Mouse (Mus musculus) monocyte, adult 5-6 weeks (primary cell): ENCODE data around the gene Wdr4. TPM values are rescaled to one million over a fixed set of nuclear protein-coding genes. Genes with fewer than 3 reads are reported as not detected.
"Not testable (repeated sequence)": the region's sequence is repeated elsewhere in the genome, so short reads cannot be mapped to it uniquely, and the experiment has no call there.

Source experiments
- ATAC-seq: fragments of 153-309, 156-312 bp; replicated peaks from 2 replicates; pipeline ENCODE4 v1.8.0; 2017; ENCODE audit warnings: mild to moderate bottlenecking; ENCODE audit not compliant: low TSS enrichment, insufficient number of reproducible peaks, severe bottlenecking, poor library complexity, low FRiP score
- total RNA-seq: library from RNA; stranded (forward); fragments of 200-1000, 200-491, 200-594 nt; gene quantifications from 3 replicates; pipeline ENCODE4 v1.2.3, GENCODE M21; 2017

Wdr4 gene
- 4.3 to 6.1 TPM (median 5.3 TPM) in 3 replicates for total RNA-seq

DNA sequence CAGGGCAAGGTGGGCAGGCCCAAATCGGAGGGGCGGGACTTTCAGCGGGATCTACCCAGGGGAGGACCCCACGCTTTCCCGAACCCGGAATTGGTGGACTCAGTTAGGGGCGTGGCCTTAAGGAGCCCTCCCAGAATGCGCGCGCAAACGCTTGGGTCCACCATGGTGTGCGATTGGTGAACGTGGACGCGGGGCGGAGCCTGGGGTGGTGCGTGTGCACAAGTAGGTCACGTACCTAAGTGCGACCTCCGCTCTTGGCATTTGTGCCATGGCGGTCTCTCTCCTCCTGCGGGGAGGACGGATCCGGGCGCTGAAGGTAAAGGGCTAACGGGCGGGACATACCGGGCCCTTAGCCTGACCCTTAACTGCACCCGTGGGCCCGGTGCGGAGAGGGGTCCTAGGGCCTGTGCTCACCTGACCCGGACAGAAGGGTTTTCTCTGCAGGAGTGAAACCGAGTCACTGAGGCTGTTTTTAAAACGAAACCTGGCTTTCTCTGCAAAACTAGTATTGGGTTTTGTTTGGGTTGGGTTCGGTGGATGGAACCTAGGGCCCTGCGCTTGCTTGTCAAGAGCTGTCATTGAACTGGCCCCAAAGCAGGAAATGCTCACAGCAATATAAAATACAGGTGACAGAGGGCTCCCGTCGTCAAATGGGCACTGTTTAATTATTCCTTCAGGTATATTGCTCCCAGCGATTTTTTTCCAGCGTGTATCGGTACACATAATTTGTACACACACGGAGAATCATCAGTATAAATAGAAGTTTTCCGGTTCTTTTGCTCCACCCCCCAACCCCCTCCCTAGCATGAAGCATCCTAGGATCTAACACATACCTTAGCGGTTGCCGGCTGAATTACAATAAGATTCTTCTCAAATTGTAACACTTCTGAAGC lies at the start of gene Wdr4, which contains the start of gene Ndufv3:
TSS of gene Wdr4 (minus strand) at position 35 of the 893 bp plus-strand sequence.
TSS of gene Ndufv3 (plus strand) at position 170 of the 893 bp plus-strand sequence.
- peak; percentile 99 for ATAC-seq

DNA sequence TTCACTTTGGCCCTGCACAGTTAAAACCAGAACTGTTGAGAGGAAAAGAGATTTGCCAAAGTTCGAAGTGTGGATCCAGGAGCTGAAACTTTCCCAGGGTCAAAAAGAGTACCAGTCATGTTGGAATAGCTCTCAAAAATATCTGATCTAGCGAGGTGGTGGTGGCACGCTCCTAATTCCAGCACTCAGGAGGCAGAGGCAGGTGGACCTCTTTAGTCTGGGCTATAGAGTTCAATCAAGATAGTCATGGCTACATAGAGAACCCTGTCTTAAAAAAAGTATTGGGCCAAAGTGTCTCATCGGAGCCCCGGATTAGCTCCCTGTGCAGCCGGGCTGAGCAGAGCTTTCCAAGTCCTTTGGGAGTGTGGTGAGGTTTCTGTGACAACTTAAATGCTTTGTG lies 46.5 kb upstream of the Wdr4 start:
- ATAC-seq: no peak

- ATAC-seq: no peak
These were observed 45.6 kb upstream of the Wdr4 start for GRCm38 (mm10) chr17:31565141-31566056.

DNA sequence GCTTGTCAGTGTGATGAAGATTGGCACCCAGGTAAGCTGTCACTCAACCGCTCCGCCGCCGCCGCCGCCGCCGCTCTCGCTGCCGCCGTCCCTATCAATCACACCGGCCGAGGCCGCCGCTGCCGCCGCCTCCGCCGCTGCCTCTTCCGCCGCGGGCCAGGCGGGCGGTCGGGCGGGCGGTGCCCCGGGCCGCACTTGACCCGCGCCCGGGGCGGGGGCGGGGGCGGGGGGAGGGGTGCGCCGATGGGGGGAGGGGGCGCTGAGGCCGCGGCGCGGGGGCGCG lies 45.0 kb upstream of the Wdr4 start:
- ATAC-seq: no peak

DNA sequence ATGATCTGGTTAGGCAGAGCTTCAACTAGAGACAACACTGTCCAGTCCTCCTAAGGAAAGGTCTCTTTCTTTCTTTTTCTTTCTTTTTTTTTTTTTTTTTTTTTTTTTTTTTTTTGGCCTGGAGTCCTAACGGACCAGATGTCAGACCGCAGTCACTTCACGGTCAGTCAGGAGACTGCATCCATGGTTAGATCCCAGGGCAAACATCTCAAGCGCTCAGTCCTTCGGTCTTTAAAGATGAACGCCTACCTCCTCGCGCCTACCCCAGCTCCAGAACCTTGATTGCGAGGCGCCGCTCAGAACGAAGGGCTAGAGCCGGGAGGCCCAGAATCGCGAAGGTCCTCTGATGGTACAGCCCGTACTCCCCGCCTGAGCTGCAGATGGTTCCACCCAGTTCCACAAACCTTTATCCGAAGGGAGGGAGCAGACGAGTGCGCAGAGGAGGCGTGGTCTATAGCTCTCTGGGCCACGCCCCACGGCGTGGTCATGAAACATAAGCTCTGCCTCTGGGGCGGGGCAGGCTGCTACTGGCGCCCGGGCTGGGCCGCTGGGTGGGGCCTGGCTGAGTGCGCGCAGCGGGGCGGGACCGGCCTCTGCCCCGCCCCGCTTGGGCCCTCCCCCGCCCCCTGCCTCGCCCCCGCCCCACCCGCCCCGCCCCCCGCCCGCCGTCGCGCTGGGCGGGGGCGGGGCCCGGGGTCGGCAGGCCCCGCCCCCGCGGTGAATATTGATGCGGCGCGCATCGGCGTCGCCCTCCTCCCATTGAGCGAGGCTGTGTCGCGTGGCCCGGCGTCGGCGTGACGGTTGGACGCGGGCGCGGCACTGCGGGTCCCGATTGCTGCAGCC lies 44.5 kb upstream of the Wdr4 start, which contains the start of gene Pknox1:
TSS of gene Pknox1 (plus strand) at position 720 of the 843 bp plus-strand sequence.
- peak; percentile 94 for ATAC-seq

DNA sequence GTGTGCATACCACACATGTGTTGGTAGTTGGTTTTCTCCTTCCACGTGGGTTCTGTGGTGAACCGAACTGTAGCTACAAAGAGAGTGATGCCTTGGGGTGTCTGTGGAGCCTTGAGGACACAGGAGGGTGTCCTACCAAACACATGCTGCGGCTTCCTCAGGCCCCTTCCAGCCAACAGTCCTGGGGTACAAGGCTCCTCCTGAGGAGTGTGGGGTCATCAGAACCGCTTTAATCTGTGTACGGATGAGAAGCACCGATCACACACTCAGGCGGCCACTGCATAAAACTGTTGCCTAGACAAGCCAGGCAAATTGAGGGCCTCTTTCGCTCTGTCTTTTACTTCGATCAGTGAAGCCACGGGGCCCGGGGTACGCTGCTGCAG lies 43.8 kb upstream of the Wdr4 start:
- no peak for ATAC-seq

GRCm38 (mm10) chr17:31559021-31559789 lies 39.4 kb upstream of the Wdr4 start:
- no peak for ATAC-seq

GRCm38 (mm10) chr17:31557947-31558542 lies 38.3 kb upstream of the Wdr4 start:
- ATAC-seq: no peak

DNA sequence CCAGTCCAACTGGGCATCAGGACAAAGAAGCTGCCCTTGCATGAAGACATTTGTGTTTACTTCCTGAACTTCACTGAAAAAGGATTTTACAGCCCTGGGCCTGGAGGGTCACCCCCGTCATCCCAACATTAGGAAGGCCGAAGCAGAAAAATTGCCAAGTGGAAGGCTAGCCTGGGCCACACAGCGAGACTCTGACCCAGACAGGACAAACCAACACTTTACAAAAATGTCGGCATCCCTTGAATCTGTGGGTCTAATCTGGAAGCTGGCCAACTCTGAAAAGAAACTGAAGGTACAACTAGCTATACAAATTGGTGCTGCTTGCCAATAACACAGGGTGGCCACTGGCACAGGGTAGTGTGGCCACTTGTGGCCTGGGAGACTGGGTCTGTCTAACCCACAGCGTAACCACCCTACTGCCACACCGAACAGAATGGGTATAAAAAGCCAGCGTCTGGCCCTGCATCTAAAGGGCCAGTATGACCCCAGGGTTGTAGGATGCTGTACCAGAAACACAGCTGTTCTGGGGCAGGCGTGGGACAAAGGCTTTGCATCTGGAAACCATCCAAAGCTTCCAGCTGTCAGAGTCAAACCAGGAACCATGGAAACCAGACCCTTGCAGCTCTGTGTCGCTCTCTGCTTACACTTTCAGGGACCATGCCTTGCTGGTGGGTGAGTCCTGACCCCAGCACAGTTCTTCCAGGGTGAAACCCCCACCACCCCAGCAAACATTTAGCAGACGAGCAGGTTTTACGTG lies 37.5 kb upstream of the Wdr4 start:
- ATAC-seq: no peak

DNA sequence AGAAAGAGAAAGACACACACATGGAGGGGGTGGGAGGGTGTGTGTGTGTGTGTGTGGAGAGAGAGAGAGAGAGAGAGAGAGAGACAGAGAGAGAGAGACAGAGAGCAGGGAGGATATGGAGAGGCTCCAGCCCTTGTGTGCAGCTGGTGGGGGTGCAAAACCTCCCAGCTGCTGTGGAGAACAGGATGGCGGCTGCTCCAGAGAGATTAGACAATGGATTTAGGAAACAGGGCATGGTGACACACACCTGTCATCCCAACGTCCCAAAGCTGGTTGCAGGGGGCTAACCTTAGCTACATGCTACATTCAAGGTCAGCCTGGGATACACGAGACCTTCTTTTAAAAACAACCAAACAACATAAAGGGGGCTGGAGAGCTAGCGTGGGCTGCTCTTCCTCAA lies 36.5 kb upstream of the Wdr4 start:
- ATAC-seq: no peak

GRCm38 (mm10) chr17:31552601-31553000 lies 32.8 kb upstream of the Wdr4 start:
- ATAC-seq: not testable (repeated sequence)

GRCm38 (mm10) chr17:31549389-31549788 lies 29.6 kb upstream of the Wdr4 start:
- no peak for ATAC-seq

- no peak for ATAC-seq
These were observed 28.2 kb upstream of the Wdr4 start for GRCm38 (mm10) chr17:31547974-31548373.

DNA sequence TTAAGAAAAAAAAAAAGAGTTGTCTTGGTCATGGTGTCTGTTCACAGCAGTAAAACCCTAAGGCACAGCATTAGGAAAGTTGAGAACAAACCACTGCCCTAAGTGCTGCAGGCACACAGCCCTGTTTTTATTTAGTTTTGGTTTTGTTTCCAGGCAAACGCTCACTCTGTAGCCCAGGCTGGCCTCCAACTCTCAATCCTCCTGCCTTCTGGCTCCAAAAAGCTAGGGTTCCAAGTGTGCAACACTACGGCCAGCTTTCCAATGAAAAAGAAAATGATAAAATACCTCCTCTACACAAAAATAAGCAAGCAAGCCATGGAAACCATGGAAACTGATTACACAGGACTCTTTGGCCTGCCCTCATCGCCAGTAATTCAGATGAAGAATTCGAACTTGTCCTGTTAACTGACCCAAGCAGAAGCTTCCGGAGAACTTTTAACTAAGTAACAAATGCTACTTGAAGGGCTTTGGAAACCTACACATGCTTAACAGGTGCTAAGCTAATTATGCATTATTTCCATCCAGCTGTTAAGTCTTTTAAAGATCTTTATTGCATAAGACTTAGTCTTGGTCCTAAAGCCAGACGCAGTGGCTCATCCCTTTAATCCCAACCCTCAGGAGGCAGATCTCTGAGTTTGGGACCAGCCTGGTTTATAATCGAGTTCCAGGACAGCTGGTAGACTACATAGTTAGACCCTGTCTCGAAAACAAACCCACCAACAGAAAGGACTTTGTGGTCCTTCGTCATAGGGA lies 26.8 kb upstream of the Wdr4 start:
- no peak for ATAC-seq

DNA sequence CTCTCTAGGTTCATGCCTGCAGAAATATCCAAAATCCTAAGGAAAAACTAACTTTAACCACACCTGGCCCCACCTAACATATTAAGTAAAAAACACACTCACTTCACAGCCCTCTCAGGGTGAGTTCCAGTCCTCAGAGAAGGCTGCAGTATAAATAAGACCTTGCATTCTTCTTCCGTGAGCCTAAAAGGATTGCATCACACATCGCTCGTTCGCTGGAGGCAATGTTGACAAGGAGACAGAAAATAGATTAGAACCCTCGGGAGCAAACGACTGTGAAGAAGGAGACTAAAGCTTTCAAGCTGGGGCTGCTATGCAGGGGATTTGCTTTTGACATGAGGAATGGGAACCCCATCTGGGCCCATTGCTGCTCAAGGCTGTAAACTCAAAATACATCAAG lies 23.8 kb upstream of the Wdr4 start:
- no peak for ATAC-seq

DNA sequence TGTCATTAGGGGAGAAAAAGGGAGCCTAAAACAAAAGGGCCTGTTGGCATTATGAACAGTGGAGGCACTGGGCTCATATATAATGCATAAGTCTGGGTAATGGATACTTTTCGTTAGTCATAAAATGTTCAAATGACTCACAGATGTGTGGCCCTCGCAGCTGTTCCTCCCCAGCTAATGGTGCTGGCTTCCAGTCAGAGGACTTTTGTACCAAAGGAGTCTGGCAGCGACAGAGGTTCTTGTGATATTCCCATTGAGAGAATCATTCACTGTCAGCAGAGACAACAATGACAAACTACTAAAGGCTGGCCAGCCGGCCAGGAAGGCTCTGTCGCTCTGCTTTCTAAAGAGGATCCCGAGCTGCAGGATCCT lies 21.7 kb upstream of the Wdr4 start:
- ATAC-seq: no peak
